Mouse (Mus musculus) MEL (cell line): ENCODE results near the gene Scamp4. TPM values are rescaled to one million over a fixed set of nuclear protein-coding genes. Genes with fewer than 3 reads are reported as not detected.

ENCODE experiments used
- DNase-seq: peaks from one replicate; pipeline ENCODE4 v3.0.0; 2011; ENCODE audit warnings: low read depth, low spot score
- H3K27ac ChIP-seq: 2 replicates; pipeline ENCODE4 v1.5.1; 2012; ENCODE audit warnings: low read depth, mild to moderate bottlenecking, control low read depth, low read length, moderate library complexity; ENCODE audit not compliant: control insufficient read depth
- H3K27me3 ChIP-seq, 2 experiments: fragments of 150-350 bp in 1 of 2; sonication (generic) in 1 of 2; 2 replicates each; pipeline ENCODE4 v1.6.1; 2012; ENCODE audit warnings: low read length in 2 of 2, mild to moderate bottlenecking in 2 of 2, improper control_type of control experiment in 1 of 2, moderate library complexity in 1 of 2; ENCODE audit not compliant: insufficient read depth in 2 of 2, control insufficient read depth in 1 of 2
- H3K36me3 ChIP-seq, 2 experiments: 2 replicates each; pipeline ENCODE4 v1.6.1; 2012 to 2014; ENCODE audit warnings: low read length in 2 of 2, improper control_type of control experiment in 1 of 2, inconsistent platforms in 1 of 2, mild to moderate bottlenecking in 1 of 2; ENCODE audit not compliant: insufficient read depth in 2 of 2, control insufficient read depth in 1 of 2
- H3K4me1 ChIP-seq, 2 experiments: fragments of 150-350 bp in 1 of 2; sonication (generic) in 1 of 2; 2 replicates each; pipeline ENCODE4 v1.6.1; 2012; ENCODE audit warnings: low read length in 2 of 2, improper control_type of control experiment in 1 of 2, mild to moderate bottlenecking in 1 of 2; ENCODE audit not compliant: insufficient read depth in 2 of 2, control insufficient read depth in 1 of 2
- H3K4me3 ChIP-seq, 2 experiments: fragments of 150-350 bp in 1 of 2; sonication (generic) in 1 of 2; 2 replicates each; pipeline ENCODE4 v1.5.1; 2012; ENCODE audit warnings: low read depth in 2 of 2, low read length in 2 of 2, mild to moderate bottlenecking in 2 of 2, moderate library complexity in 2 of 2, control low read depth in 1 of 2, improper control_type of control experiment in 1 of 2; ENCODE audit not compliant: control insufficient read depth in 1 of 2, insufficient read depth in 1 of 2
- H3K79me2 ChIP-seq: 2 replicates; pipeline ENCODE4 v1.6.1; 2012; ENCODE audit warnings: mild to moderate bottlenecking, low read length, moderate library complexity; ENCODE audit not compliant: control insufficient read depth, poor library complexity, insufficient read depth
- H3K9ac ChIP-seq: 2 replicates; pipeline ENCODE4 v1.6.1; 2012; ENCODE audit warnings: low read depth, mild to moderate bottlenecking, control low read depth, low read length, moderate library complexity; ENCODE audit not compliant: control insufficient read depth, poor library complexity, severe bottlenecking
- H3K9me3 ChIP-seq: fragments of 150-350 bp; sonication (generic); replicated peaks from 2 replicates; pipeline ENCODE4 v1.6.1; 2012; ENCODE audit warnings: mild to moderate bottlenecking, low read length, improper control_type of control experiment, moderate library complexity; ENCODE audit not compliant: insufficient read depth
- BHLHE40 ChIP-seq: IDR thresholded peaks from 2 replicates; pipeline ENCODE4 v1.6.1; 2012; ENCODE audit warnings: low read depth, mild to moderate bottlenecking, inconsistent platforms, low read length, improper control_type of control experiment, borderline replicate concordance
- CHD1 ChIP-seq: IDR thresholded peaks from 2 replicates; pipeline ENCODE4 v1.6.1; 2012; ENCODE audit warnings: low read depth, mild to moderate bottlenecking, inconsistent platforms, low read length, improper control_type of control experiment
- CHD2 ChIP-seq: IDR thresholded peaks from 2 replicates; pipeline ENCODE4 v1.6.1; 2011; ENCODE audit warnings: low read length, improper control_type of control experiment
- E2F4 ChIP-seq: IDR thresholded peaks from 2 replicates; pipeline ENCODE4 v1.6.1; 2011; ENCODE audit warnings: low read depth, low read length, improper control_type of control experiment, borderline replicate concordance
- ELF1 ChIP-seq: IDR thresholded peaks from 2 replicates; pipeline ENCODE4 v1.6.1; 2014; ENCODE audit warnings: low read depth, mild to moderate bottlenecking, inconsistent platforms, low read length, improper control_type of control experiment, moderate library complexity
- EP300 ChIP-seq, 2 experiments: IDR thresholded peaks; 2 replicates each; pipeline ENCODE4 v1.6.1; 2011; ENCODE audit warnings: improper control_type of control experiment in 2 of 2, low read length in 2 of 2, low read depth in 1 of 2, mild to moderate bottlenecking in 1 of 2
- ETS1 ChIP-seq: IDR thresholded peaks from 2 replicates; pipeline ENCODE4 v1.6.1; 2012; ENCODE audit warnings: low read depth, mild to moderate bottlenecking, inconsistent platforms, low read length, improper control_type of control experiment, moderate library complexity
- GABPA ChIP-seq: IDR thresholded peaks from 2 replicates; pipeline ENCODE4 v1.6.1; 2012; ENCODE audit warnings: low read depth, mild to moderate bottlenecking, inconsistent platforms, low read length, improper control_type of control experiment, moderate library complexity
- KAT2A ChIP-seq: conservative IDR thresholded peaks from 2 replicates; pipeline ENCODE4 v1.6.1; 2012; ENCODE audit warnings: low read depth, low read length, improper control_type of control experiment, inconsistent platforms
- MAFK ChIP-seq: IDR thresholded peaks from 2 replicates; pipeline ENCODE4 v1.6.1; 2011; ENCODE audit warnings: low read depth, mild to moderate bottlenecking, low read length, improper control_type of control experiment, borderline replicate concordance
- MEF2A ChIP-seq: IDR thresholded peaks from 2 replicates; pipeline ENCODE4 v1.6.1; 2014; ENCODE audit warnings: low read depth, mild to moderate bottlenecking, inconsistent platforms, low read length, improper control_type of control experiment; ENCODE audit not compliant: poor library complexity, insufficient replicate concordance, severe bottlenecking; ENCODE audit errors: extremely low read depth
- MXI1 ChIP-seq: IDR thresholded peaks from 2 replicates; pipeline ENCODE4 v1.6.1; 2011; ENCODE audit warnings: mild to moderate bottlenecking, low read depth, low read length, improper control_type of control experiment
- MYB ChIP-seq: IDR thresholded peaks from 2 replicates; pipeline ENCODE4 v1.6.1; 2011; ENCODE audit warnings: mild to moderate bottlenecking, low read depth, low read length, improper control_type of control experiment
- NELFE ChIP-seq: IDR thresholded peaks from 2 replicates; pipeline ENCODE4 v1.6.1; 2011; ENCODE audit warnings: low read depth, low read length, improper control_type of control experiment
- NRF1 ChIP-seq: IDR thresholded peaks from 2 replicates; pipeline ENCODE4 v1.6.1; 2014; ENCODE audit warnings: low read depth, mild to moderate bottlenecking, inconsistent platforms, low read length, improper control_type of control experiment, moderate library complexity; ENCODE audit not compliant: poor library complexity, insufficient read depth, severe bottlenecking
- POLR2A ChIP-seq, 2 experiments: IDR thresholded peaks; 2 replicates each; pipeline ENCODE4 v1.6.1; 2011 to 2012; ENCODE audit warnings: low read length in 2 of 2, mild to moderate bottlenecking in 2 of 2, control low read depth in 1 of 2, improper control_type of control experiment in 1 of 2, low read depth in 1 of 2, moderate library complexity in 1 of 2; ENCODE audit not compliant: control insufficient read depth in 1 of 2, insufficient read depth in 1 of 2, poor library complexity in 1 of 2
- POLR2AphosphoS2 ChIP-seq: IDR thresholded peaks from 2 replicates; pipeline ENCODE4 v1.6.1; 2011; ENCODE audit warnings: low read length, improper control_type of control experiment
- RCOR1 ChIP-seq: IDR thresholded peaks from 2 replicates; pipeline ENCODE4 v1.6.1; 2012; ENCODE audit warnings: low read depth, mild to moderate bottlenecking, inconsistent platforms, low read length, improper control_type of control experiment
- SIN3A ChIP-seq: IDR thresholded peaks from 2 replicates; pipeline ENCODE4 v1.6.1; 2012; ENCODE audit warnings: low read length, improper control_type of control experiment, inconsistent platforms
- SMC3 ChIP-seq: IDR thresholded peaks from 2 replicates; pipeline ENCODE4 v1.6.1; 2011; ENCODE audit warnings: low read depth, low read length, improper control_type of control experiment
- TCF12 ChIP-seq: IDR thresholded peaks from 2 replicates; pipeline ENCODE4 v1.6.1; 2014; ENCODE audit warnings: low read depth, mild to moderate bottlenecking, inconsistent platforms, low read length, improper control_type of control experiment, moderate library complexity
- UBTF ChIP-seq: IDR thresholded peaks from 2 replicates; pipeline ENCODE4 v1.6.1; 2012; ENCODE audit warnings: low read depth, mild to moderate bottlenecking, inconsistent platforms, low read length, improper control_type of control experiment, moderate library complexity, borderline replicate concordance; ENCODE audit not compliant: insufficient read depth
- USF1 ChIP-seq: IDR thresholded peaks from 2 replicates; pipeline ENCODE4 v1.6.1; 2014; ENCODE audit warnings: low read depth, mild to moderate bottlenecking, inconsistent platforms, low read length, improper control_type of control experiment, moderate library complexity
- USF2 ChIP-seq, 2 experiments: IDR thresholded peaks; 2 replicates each; pipeline ENCODE4 v1.6.1; 2011 to 2012; ENCODE audit warnings: improper control_type of control experiment in 2 of 2, low read length in 2 of 2, borderline replicate concordance in 1 of 2, inconsistent platforms in 1 of 2, low read depth in 1 of 2, mild to moderate bottlenecking in 1 of 2; ENCODE audit not compliant: insufficient read depth in 1 of 2
- ZC3H11A ChIP-seq: IDR thresholded peaks from 2 replicates; pipeline ENCODE4 v1.6.1; 2012; ENCODE audit warnings: low read depth, mild to moderate bottlenecking, inconsistent platforms, low read length, improper control_type of control experiment
- ZMIZ1 ChIP-seq: IDR thresholded peaks from 2 replicates; pipeline ENCODE4 v1.6.1; 2012; ENCODE audit warnings: low read depth, mild to moderate bottlenecking, inconsistent platforms, low read length, improper control_type of control experiment, moderate library complexity
- polyA plus RNA-seq, 2 experiments: library from polyadenylated mRNA; stranded (reverse) in 1 of 2; unstranded in 1 of 2; fragments of >175 nt in 1 of 2; fragments of >200 nt in 1 of 2; gene quantifications; 2 replicates each; pipeline versions ENCODE4 v1.2.1 to v1.2.4; 2012; ENCODE audit warnings: low replicate concordance in 2 of 2, low read depth in 1 of 2; ENCODE audit not compliant: insufficient read length in 2 of 2, insufficient read depth in 1 of 2, missing spikeins in 1 of 2
- total RNA-seq: library from RNA; depleted of rRNA; stranded (reverse); fragments of 300-350 nt; gene quantifications from 2 replicates; pipeline ENCODE4 v1.2.3, GENCODE M21; 2012

Gene Scamp4
- total and polyA plus RNA-seq, 3 experiments = 34.2 to 140 TPM; not detected in 1

DNA sequence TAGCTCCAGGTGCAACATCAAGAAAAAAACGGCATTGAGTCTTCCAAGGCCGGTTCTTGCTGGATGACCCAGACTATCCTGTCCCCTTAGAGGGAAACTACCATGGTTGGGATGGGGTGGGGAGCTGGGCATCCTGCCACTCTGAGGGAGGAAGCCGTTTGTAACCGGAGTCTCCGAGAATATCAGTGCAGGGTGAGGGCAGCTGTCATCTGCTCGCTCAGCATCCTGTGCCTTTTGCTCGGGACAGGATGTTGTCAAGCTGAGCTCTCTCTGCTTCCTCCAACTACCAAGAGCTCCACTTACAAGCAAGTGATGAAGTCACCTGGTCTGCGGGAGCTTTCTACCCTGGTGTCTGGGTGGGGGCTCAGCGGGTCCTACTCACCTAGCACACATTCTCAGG lies 15.5 kb downstream of the Scamp4 start (continued):
- no peak for TF ChIP-seq USF1

GRCm38 (mm10) chr10:80619465-80620244 lies 17.0 kb downstream of the Scamp4 start:
- no peak overlapping the region for H3K9ac ChIP-seq
- H3K4me3 ChIP-seq = no peak overlapping the region
- DNase-seq = no peak
- no peak overlapping the region for H3K27ac ChIP-seq
- H3K79me2 ChIP-seq = peaks cover 21% of the 10 kb centered on the region
- TF ChIP-seq ZMIZ1 = no peak
- TF ChIP-seq MYB = no peak
- TF ChIP-seq TCF12 = no peak
- no peak for TF ChIP-seq E2F4
- no peak for TF ChIP-seq MAFK
- no peak for TF ChIP-seq MXI1
- TF ChIP-seq NELFE = no peak
- no peak for TF ChIP-seq USF2 (IDR thresholded peaks at IDR 0.05; ENCODE audit: borderline replicate concordance in 1 of 2, insufficient read depth in 1 of 2, low read depth in 1 of 2, low read length in 2 of 2)
- no peak for TF ChIP-seq ELF1
- no peak for TF ChIP-seq NRF1
- no peak for TF ChIP-seq KAT2A
- TF ChIP-seq GABPA = no peak
- no peak for TF ChIP-seq ZC3H11A
- TF ChIP-seq RCOR1 = no peak
- TF ChIP-seq USF1 = no peak
- TF ChIP-seq, all 39 proteins: peak for 0
- Histone ChIP-seq H3K36me3 (0 out of 4 replicates have a peak, but pooled peaks cover 0 to 2% of the 10 kb centered on the region in 2 experiments), H3K27me3 (no peaks in the 10 kb centered on the region), H3K9me3 (no peaks in the 10 kb centered on the region), H3K4me1 (peaks cover 0 to 18% of the 10 kb centered on the region in 2 experiments; a peak in 2 of 4 replicates)

DNA sequence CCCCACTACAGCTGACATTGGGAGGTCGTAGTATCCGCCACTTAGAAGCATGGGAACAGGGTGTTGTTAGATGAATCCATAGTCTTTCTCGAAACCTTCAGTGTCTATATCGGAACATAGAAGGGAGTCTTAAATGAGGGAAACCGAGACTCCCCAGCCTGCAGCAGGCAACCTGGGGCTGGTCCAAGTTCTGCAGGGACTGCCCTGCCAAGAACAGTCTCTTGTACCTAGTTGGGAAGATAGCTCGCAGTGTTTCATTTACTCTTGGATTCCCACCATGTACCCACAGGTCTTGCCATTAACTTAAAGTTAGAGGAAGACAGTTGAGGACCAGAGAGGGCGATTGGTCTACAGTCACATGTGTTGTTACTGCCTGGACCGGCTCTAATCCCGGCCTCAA lies 17.7 kb downstream of the Scamp4 start:
- Histone ChIP-seq H3K9ac (no peak overlapping the region), H3K4me3 (no peak overlapping the region), H3K79me2 (peaks cover 28% of the 10 kb centered on the region), H3K9me3 (no peaks in the 10 kb centered on the region), H3K27me3 (no peaks in the 10 kb centered on the region), H3K4me1 (peaks cover 0 to 18% of the 10 kb centered on the region in 2 experiments; a peak in 2 of 4 replicates), H3K27ac (no peak overlapping the region), H3K36me3 (0 out of 4 replicates have a peak, but pooled peaks cover 0 to 2% of the 10 kb centered on the region in 2 experiments)
- DNase-seq = no peak
- TF ChIP-seq POLR2AphosphoS2 (no peak), SIN3A (no peak), SMC3 (no peak), UBTF (no peak), POLR2A (IDR thresholded peaks at IDR 0.05; ENCODE audit: control insufficient read depth in 1 of 2, insufficient read depth in 1 of 2, low read depth in 1 of 2, low read length in 2 of 2, poor library complexity in 1 of 2) (no peak), BHLHE40 (no peak), EP300 (IDR thresholded peaks at IDR 0.05; ENCODE audit: low read depth in 1 of 2, low read length in 2 of 2) (no peak), MXI1 (no peak), RCOR1 (no peak), CHD2 (no peak), CHD1 (no peak), MEF2A (no peak), ZC3H11A (no peak), ETS1 (no peak), MAFK (no peak), KAT2A (no peak), NRF1 (no peak), MYB (no peak), E2F4 (no peak)
